Mouse (Mus musculus) heart, embryonic 14.5 days (tissue): ENCODE results near the gene Pxt1. TPM values are rescaled to one million over a fixed set of nuclear protein-coding genes. Genes with fewer than 3 reads are reported as not detected.

ENCODE experiments used
- ATAC-seq: fragments of 200-750 bp; cut with Nextera tagmentation; 2 replicates; pipeline ENCODE4 v1.8.0; 2017; ENCODE audit warnings: low read depth, moderate TSS enrichment; ENCODE audit not compliant: insufficient number of reproducible peaks, insufficient read depth, low FRiP score
- H3K27ac ChIP-seq, 2 experiments: fragments of 200-500 bp in 1 of 2; fragments of 300-500 bp in 1 of 2; sonication (generic) in 1 of 2; replicated peaks in 1 of 2; 2 replicates each; pipeline ENCODE4 v1.5.1; 2012 to 2014; ENCODE audit warnings: low read depth in 2 of 2, low read length in 2 of 2, control low read depth in 1 of 2, mild to moderate bottlenecking in 1 of 2, mixed read lengths in 1 of 2; ENCODE audit not compliant: control insufficient read depth in 1 of 2, insufficient read depth in 1 of 2
- H3K27me3 ChIP-seq: fragments of 300-500 bp; sonication (generic); 2 replicates; pipeline ENCODE4 v1.6.1; 2014; ENCODE audit warnings: mild to moderate bottlenecking, low read length, control low read depth; ENCODE audit not compliant: control insufficient read depth, insufficient read depth
- H3K36me3 ChIP-seq: fragments of 300-500 bp; sonication (generic); 2 replicates; pipeline ENCODE4 v1.6.1; 2014; ENCODE audit warnings: mild to moderate bottlenecking, control low read depth, low read length, mixed read lengths; ENCODE audit not compliant: control insufficient read depth, insufficient read depth
- H3K4me1 ChIP-seq, 2 experiments: fragments of 200-500 bp in 1 of 2; fragments of 300-500 bp in 1 of 2; sonication (generic) in 1 of 2; 2 replicates each; pipeline ENCODE4 v1.6.1; 2012 to 2014; ENCODE audit warnings: low read length in 2 of 2, control low read depth in 1 of 2, mixed read lengths in 1 of 2; ENCODE audit not compliant: control insufficient read depth in 2 of 2, insufficient read depth in 2 of 2
- H3K4me2 ChIP-seq: fragments of 300-500 bp; sonication (generic); 2 replicates; pipeline ENCODE4 v1.6.1; 2014; ENCODE audit warnings: mild to moderate bottlenecking, low read length
- H3K4me3 ChIP-seq, 2 experiments: fragments of 200-500 bp in 1 of 2; fragments of 300-500 bp in 1 of 2; sonication (generic) in 1 of 2; 2 replicates each; pipeline ENCODE4 v1.5.1; 2012 to 2014; ENCODE audit warnings: low read length in 2 of 2, mild to moderate bottlenecking in 2 of 2, control low read depth in 1 of 2, low read depth in 1 of 2, moderate library complexity in 1 of 2; ENCODE audit not compliant: control insufficient read depth in 1 of 2, insufficient read depth in 1 of 2
- H3K9ac ChIP-seq: fragments of 300-500 bp; sonication (generic); 2 replicates; pipeline ENCODE4 v1.6.1; 2014; ENCODE audit warnings: mild to moderate bottlenecking, low read length
- H3K9me3 ChIP-seq: fragments of 300-500 bp; sonication (generic); 2 replicates; pipeline ENCODE4 v1.6.1; 2016; ENCODE audit warnings: low read length, control low read depth; ENCODE audit not compliant: control insufficient read depth
- WGBS: fragments of 180-500 bp; shearing (Covaris S2); extraction: QIAGEN DNeasy Blood & Tissue Kit; methylation state at CpG from one replicate; pipeline ENCODE4 v1.1.7; 2014; 5-methylcytosine and 5-hydroxymethylcytosine counted together
- polyA plus RNA-seq: library from polyadenylated mRNA; unstranded; fragments of >200 nt; fragmentation: Nextera tagmentation; extraction: Ambion mirVana; gene quantifications from 2 replicates; pipeline ENCODE4 v1.2.1, GENCODE M21; 2014

The Pxt1 gene
- polyA plus RNA-seq, 1 experiment from 2014 or later: not detected

- Histone ChIP-seq H3K27me3 (no peaks in the 10 kb centered on the region), H3K27ac (no peak overlapping the region), H3K36me3 (no peaks in the 10 kb centered on the region), H3K4me3 (no peak overlapping the region), H3K4me2 (no peak overlapping the region), H3K9me3 (no peaks in the 10 kb centered on the region), H3K9ac (no peak overlapping the region), H3K4me1 (peaks cover 2 to 8% of the 10 kb centered on the region in 2 experiments; a peak in 2 of 4 replicates)
- no peak for ATAC-seq
- whole genome bisulfite sequencing: 63% methylated on average over 6 of the region's 6 CpGs
These were observed 21.5 kb downstream of the Pxt1 start for GRCm38 (mm10) chr17:28922096-28922495.

GRCm38 (mm10) chr17:28921086-28921485, 22.6 kb downstream of the Pxt1 start:
- Histone ChIP-seq H3K27ac (no peak overlapping the region), H3K4me1 (peaks cover 2 to 6% of the 10 kb centered on the region in 2 experiments; a peak in 2 of 4 replicates), H3K9me3 (no peaks in the 10 kb centered on the region), H3K4me2 (peak overlapping the region; percentile 32; the same call in 1 of the 2 replicates), H3K4me3 (no peak overlapping the region), H3K9ac (no peak overlapping the region), H3K36me3 (no peaks in the 10 kb centered on the region), H3K27me3 (no peaks in the 10 kb centered on the region)
- 15% methylated on average over 8 of the region's 8 CpGs for WGBS
- no peak for ATAC-seq

- Histone ChIP-seq H3K36me3 (no peaks in the 10 kb centered on the region), H3K4me3 (no peak overlapping the region), H3K4me1 (peaks cover 2 to 6% of the 10 kb centered on the region in 2 experiments; a peak in 2 of 4 replicates), H3K4me2 (no peak overlapping the region), H3K27ac (no peak overlapping the region), H3K9me3 (no peaks in the 10 kb centered on the region), H3K9ac (no peak overlapping the region), H3K27me3 (no peaks in the 10 kb centered on the region)
- ATAC-seq: no peak
- WGBS: 89% methylated on average over 1 of the region's 1 CpGs
These were observed 27.1 kb downstream of the Pxt1 start for GRCm38 (mm10) chr17:28916520-28916919.

GRCm38 (mm10) chr17:28915060-28915628, 28.5 kb downstream of the Pxt1 start, which contains the start of gene 4930539E08Rik:
TSS of gene 4930539E08Rik (minus strand) at chr17:28915324.
- Histone ChIP-seq H3K4me1 (no peaks in the 10 kb centered on the region), H3K9me3 (no peaks in the 10 kb centered on the region), H3K4me3 (no peak within 1 kb of the TSS), H3K36me3 (no peaks in the 10 kb centered on the region), H3K9ac (no peak within 1 kb of the TSS), H3K27me3 (0 out of 2 replicates have a peak, but pooled peaks cover 4% of the 10 kb centered on the region), H3K27ac (no peak within 1 kb of the TSS), H3K4me2 (no peak within 1 kb of the TSS)
- ATAC-seq: no peak
- 64% methylated on average over 12 of the region's 12 CpGs for WGBS

- no peak overlapping the region for H3K4me3 ChIP-seq
- no peak overlapping the region for H3K27ac ChIP-seq
- peaks cover 5 to 8% of the 10 kb centered on the region in 2 experiments; a peak in 1 of 4 replicates for H3K4me1 ChIP-seq
- ATAC-seq: no peak
- no peaks in the 10 kb centered on the region for H3K9me3 ChIP-seq
- no peak overlapping the region for H3K4me2 ChIP-seq
- H3K9ac ChIP-seq: no peak overlapping the region
- H3K36me3 ChIP-seq: no peaks in the 10 kb centered on the region
- 78% methylated on average over 6 of the region's 6 CpGs for WGBS
- 0 out of 2 replicates have a peak, but pooled peaks cover 4% of the 10 kb centered on the region for H3K27me3 ChIP-seq
These were observed 29.7 kb downstream of the Pxt1 start for GRCm38 (mm10) chr17:28913940-28914339.

- no peaks in the 10 kb centered on the region for H3K9me3 ChIP-seq
- H3K4me2 ChIP-seq: no peak overlapping the region
- WGBS: 63% methylated on average over 5 of the region's 5 CpGs
- 0 out of 2 replicates have a peak, but pooled peaks cover 4% of the 10 kb centered on the region for H3K27me3 ChIP-seq
- H3K27ac ChIP-seq: no peak overlapping the region
- H3K4me1 ChIP-seq: peaks cover 5 to 8% of the 10 kb centered on the region in 2 experiments; a peak in 1 of 4 replicates
- H3K36me3 ChIP-seq: no peaks in the 10 kb centered on the region
- H3K9ac ChIP-seq: no peak overlapping the region
- ATAC-seq: no peak
- H3K4me3 ChIP-seq: no peak overlapping the region
These were observed 30.4 kb downstream of the Pxt1 start for GRCm38 (mm10) chr17:28913200-28913599.

- Histone ChIP-seq H3K4me1 (peaks cover 5 to 11% of the 10 kb centered on the region in 2 experiments; a peak in 2 of 4 replicates), H3K4me3 (no peak overlapping the region), H3K9me3 (no peaks in the 10 kb centered on the region), H3K9ac (no peak overlapping the region), H3K36me3 (no peaks in the 10 kb centered on the region), H3K4me2 (peak overlapping the region; percentile 65; the same call in 1 of the 2 replicates), H3K27ac (no peak overlapping the region), H3K27me3 (0 out of 2 replicates have a peak, but pooled peaks cover 4% of the 10 kb centered on the region)
- no peak for ATAC-seq
- WGBS: 39% methylated on average over 7 of the region's 7 CpGs
These were observed 33.5 kb downstream of the Pxt1 start for GRCm38 (mm10) chr17:28910139-28910538.
